Mouse (Mus musculus) right cerebral cortex, postnatal 10 days (tissue): ENCODE results near the gene Mmp15.

Experiments used
- DNase-seq, 2 experiments: peaks; one replicate each; pipeline ENCODE4 v3.0.0; 2021; ENCODE audit warnings: low spot score in 2 of 2

Mmp15 gene

GRCm38 (mm10) chr8:95341721-95342120, 10.3 kb upstream of the Mmp15 start:
- DNase-seq = no peak

GRCm38 (mm10) chr8:95344668-95345067, 7.4 kb upstream of the Mmp15 start:
- no peak for DNase-seq

- peak; percentile 89 for DNase-seq
Observed at GRCm38 (mm10) chr8:95346643-95347545, 5.2 kb upstream of the Mmp15 start.

GRCm38 (mm10) chr8:95348356-95348755, 3.7 kb upstream of the Mmp15 start:
- no peak for DNase-seq

- DNase-seq = peak; percentile 93 to 94
Observed at GRCm38 (mm10) chr8:95348811-95349630, 3.0 kb upstream of the Mmp15 start.

- DNase-seq = no peak
Observed at GRCm38 (mm10) chr8:95351461-95351860, 607 bp upstream of the Mmp15 start.

GRCm38 (mm10) chr8:95352871-95353866, 1.1 kb downstream of the Mmp15 start:
- peak; percentile 62 to 64 for DNase-seq

- no peak for DNase-seq
Observed at GRCm38 (mm10) chr8:95354606-95355005, 2.5 kb downstream of the Mmp15 start.

GRCm38 (mm10) chr8:95358550-95359411, 6.7 kb downstream of the Mmp15 start:
- no peak for DNase-seq

GRCm38 (mm10) chr8:95360181-95361015, 8.3 kb downstream of the Mmp15 start:
- no peak for DNase-seq

- no peak for DNase-seq
Observed at GRCm38 (mm10) chr8:95361016-95361341, 8.9 kb downstream of the Mmp15 start.

- no peak for DNase-seq
Observed at GRCm38 (mm10) chr8:95362272-95362671, 10.2 kb downstream of the Mmp15 start.

GRCm38 (mm10) chr8:95363849-95364248, 11.8 kb downstream of the Mmp15 start:
- no peak for DNase-seq

- peak in 1 of 2 experiments; percentile 21 for DNase-seq
Observed at GRCm38 (mm10) chr8:95369581-95370326, 17.7 kb downstream of the Mmp15 start.

- no peak for DNase-seq
Observed at GRCm38 (mm10) chr8:95373389-95374002, 21.4 kb downstream of the Mmp15 start.

- no peak for DNase-seq
Observed at GRCm38 (mm10) chr8:95374429-95374828, 22.4 kb downstream of the Mmp15 start.

- DNase-seq = peak; percentile 33 to 48
Observed at GRCm38 (mm10) chr8:95375374-95375930, 23.4 kb downstream of the Mmp15 start.
